Mouse (Mus musculus) megakaryocyte, embryonic 14.5 days (primary cell): ENCODE results near the gene 4932438H23Rik.

ENCODE experiments used
- FLI1 ChIP-seq: IDR thresholded peaks from 2 replicates; pipeline ENCODE4 v1.6.1; 2012; ENCODE audit warnings: low read length, inconsistent platforms, mixed read lengths
- GATA1 ChIP-seq: IDR thresholded peaks from 3 replicates; pipeline ENCODE4 v1.6.1; 2012; ENCODE audit warnings: mixed read lengths, low read length, inconsistent platforms, borderline replicate concordance

DNA sequence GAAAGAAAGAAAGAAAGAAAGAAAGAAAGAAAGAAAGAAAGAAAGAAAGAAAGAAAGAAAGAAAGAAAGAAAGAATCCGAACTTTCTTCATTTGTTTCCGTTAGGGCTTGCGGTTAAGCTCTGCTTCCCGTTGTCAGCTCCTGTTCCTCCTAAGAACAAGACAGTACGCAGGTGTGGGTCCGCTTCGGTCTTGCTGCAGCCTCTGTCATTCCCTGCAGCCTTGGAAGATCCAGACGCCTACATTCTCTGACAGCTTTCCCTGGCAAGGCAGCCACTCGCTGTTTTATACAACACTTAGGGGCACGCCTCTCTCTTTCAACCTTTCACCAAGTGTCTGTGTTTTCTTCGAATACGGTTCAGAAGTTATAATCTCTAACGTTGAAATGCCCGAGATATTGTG is 8.5 kb upstream of the 4932438H23Rik start:
- TF ChIP-seq GATA1 (no peak), FLI1 (no peak)
